ENCODE assay signal across 10 mouse cellular contexts in the genomic region with DNA sequence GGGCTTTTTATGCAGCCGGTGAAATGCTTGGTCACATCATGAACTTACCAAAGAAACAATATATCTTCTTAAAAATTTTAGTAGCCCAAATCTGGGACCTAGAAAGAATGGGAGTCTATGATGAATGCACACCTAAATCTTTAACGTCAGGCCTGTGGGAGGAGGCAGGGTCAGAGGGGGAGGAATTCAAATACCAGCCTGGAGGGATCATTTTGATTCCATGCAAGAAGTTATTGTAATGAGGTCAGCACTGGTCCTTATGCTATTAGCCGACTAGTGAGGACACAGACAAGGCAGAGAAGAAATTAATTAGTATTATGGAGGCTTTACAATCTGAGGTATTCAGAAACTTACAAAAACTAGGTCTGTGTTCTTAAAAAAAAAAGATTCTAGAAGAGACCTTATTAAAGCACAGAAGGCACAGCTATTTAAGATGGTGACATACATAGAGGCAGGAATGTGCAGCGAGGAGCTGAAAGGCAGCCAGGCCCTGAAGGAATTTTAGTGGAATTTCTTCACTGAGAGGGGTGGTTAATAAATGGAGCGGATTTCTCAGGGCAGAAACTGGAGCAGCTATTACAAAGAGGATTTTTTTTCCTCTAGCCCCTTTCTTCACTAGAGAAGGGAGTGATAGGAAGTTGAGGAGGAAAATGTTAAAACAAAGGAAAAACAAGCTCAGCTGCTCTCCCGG.
DNase-seq lines count a peak whose midpoint lies in the region; ATAC-seq and TF ChIP-seq lines count a peak whose summit lies in the region.
"Had no signal": no experiment of that assay in that cellular context is flagged by ENCODE, and none has a peak within 500 bp of the region (broad histone marks: within the 10 kb centered on the region; RNA-seq: fewer than 3 reads in every experiment).

No protein-coding gene starts in this region.

- no peaks in the 10 kb centered on the region for H3K27me3 ChIP-seq in limb, embryonic 13.5 days
- H3K27me3 ChIP-seq in limb, embryonic 10.5 days (ENCODE audit: low read depth, poor library complexity, severe bottlenecking), result no peaks in the 10 kb centered on the region
- H3K27me3 ChIP-seq in midbrain, postnatal 0 days (ENCODE audit: insufficient read depth, low read length), result no peaks in the 10 kb centered on the region

- WGBS in limb, embryonic 13.5 days, result 23% methylated on average over 6 of the region's 6 CpGs
- 53% methylated on average over 6 of the region's 6 CpGs for WGBS in limb, embryonic 10.5 days
- 26% methylated on average over 6 of the region's 6 CpGs for WGBS in midbrain, postnatal 0 days

- peak; percentile 12 to 18 for DNase-seq in cerebellum, postnatal 10 days
- no peak for DNase-seq in cerebellum, adult 8-10 months
- DNase-seq in limb, embryonic 10.5 days (ENCODE audit: low spot score), result no peak
- peak; percentile 25 for DNase-seq in fibroblast of lung, adult 2 months (ENCODE audit: low read depth)
- DNase-seq in midbrain, postnatal 0 days (ENCODE audit: low spot score), result peak; percentile 40
- DNase-seq in adrenal gland, postnatal 4 days (ENCODE audit: low spot score in 2 of 2), result no peak
- DNase-seq in thymus, postnatal 4 days, result no peak

- peak; percentile 67; the same call in 1 of the 2 replicates for ATAC-seq in limb, embryonic 13.5 days (ENCODE audit: low FRiP score, low read depth)
- no peak for ATAC-seq in midbrain, postnatal 0 days (ENCODE audit: low FRiP score)
- ATAC-seq: inflammation-experienced regulatory T-cells, adult 6 months had no signal

- no peaks in the 10 kb centered on the region for H3K9me3 ChIP-seq in limb, embryonic 13.5 days
- no peaks in the 10 kb centered on the region for H3K9me3 ChIP-seq in limb, embryonic 10.5 days (replicated peaks)
- no peaks in the 10 kb centered on the region for H3K9me3 ChIP-seq in midbrain, postnatal 0 days (ENCODE audit: low read length)

- peak overlapping the region; percentile 72; the same call in 1 of the 2 replicates for H3K27ac ChIP-seq in limb, embryonic 13.5 days
- H3K27ac ChIP-seq in limb, embryonic 10.5 days, result no peak overlapping the region; the same call in 1 of the 2 replicates
- no peak overlapping the region; the same call in 1 of the 2 replicates for H3K27ac ChIP-seq in midbrain, postnatal 0 days (ENCODE audit: low read depth, low read length)
- H3K27ac ChIP-seq: macrophage had no signal

- no peak overlapping the region for H3K4me3 ChIP-seq in limb, embryonic 13.5 days
- no peak overlapping the region for H3K4me3 ChIP-seq in limb, embryonic 10.5 days
- no peak overlapping the region for H3K4me3 ChIP-seq in midbrain, postnatal 0 days (ENCODE audit: low read depth, low read length)

- H3K4me1 ChIP-seq in limb, embryonic 13.5 days, result peaks cover 21% of the 10 kb centered on the region
- H3K4me1 ChIP-seq in limb, embryonic 10.5 days, result peaks cover 18% of the 10 kb centered on the region
- H3K4me1 ChIP-seq in midbrain, postnatal 0 days (ENCODE audit: insufficient read depth, low read length), result no peaks in the 10 kb centered on the region

- H3K36me3 ChIP-seq in limb, embryonic 13.5 days, result no peaks in the 10 kb centered on the region
- H3K36me3 ChIP-seq in limb, embryonic 10.5 days, result no peaks in the 10 kb centered on the region
- H3K36me3 ChIP-seq in midbrain, postnatal 0 days (ENCODE audit: insufficient read depth, low read length), result no peaks in the 10 kb centered on the region

- no peak overlapping the region for H3K4me2 ChIP-seq in limb, embryonic 13.5 days (replicated peaks)
- no peak overlapping the region for H3K4me2 ChIP-seq in midbrain, postnatal 0 days (ENCODE audit: low read depth, low read length, poor library complexity, severe bottlenecking)

- no peak for TF ChIP-seq CTCF in midbrain, postnatal 0 days (IDR thresholded peaks at IDR 0.05)

- H3K9ac ChIP-seq in limb, embryonic 13.5 days, result no peak overlapping the region
- H3K9ac ChIP-seq in midbrain, postnatal 0 days (replicated peaks; ENCODE audit: low read length, poor library complexity, severe bottlenecking), result no peak overlapping the region

Comparison
In these comparisons a context has a peak if more than half of its experiments do, and no peak if none do; other contexts are left out.
1. DNase-seq: peak in cerebellum, postnatal 10 days (2 of 2), fibroblast of lung, adult 2 months (single experiment) and midbrain, postnatal 0 days (single experiment); none in cerebellum, adult 8-10 months (single experiment), limb, embryonic 10.5 days (single experiment), adrenal gland, postnatal 4 days (0 of 2) and thymus, postnatal 4 days (single experiment).